In the genomic region with DNA sequence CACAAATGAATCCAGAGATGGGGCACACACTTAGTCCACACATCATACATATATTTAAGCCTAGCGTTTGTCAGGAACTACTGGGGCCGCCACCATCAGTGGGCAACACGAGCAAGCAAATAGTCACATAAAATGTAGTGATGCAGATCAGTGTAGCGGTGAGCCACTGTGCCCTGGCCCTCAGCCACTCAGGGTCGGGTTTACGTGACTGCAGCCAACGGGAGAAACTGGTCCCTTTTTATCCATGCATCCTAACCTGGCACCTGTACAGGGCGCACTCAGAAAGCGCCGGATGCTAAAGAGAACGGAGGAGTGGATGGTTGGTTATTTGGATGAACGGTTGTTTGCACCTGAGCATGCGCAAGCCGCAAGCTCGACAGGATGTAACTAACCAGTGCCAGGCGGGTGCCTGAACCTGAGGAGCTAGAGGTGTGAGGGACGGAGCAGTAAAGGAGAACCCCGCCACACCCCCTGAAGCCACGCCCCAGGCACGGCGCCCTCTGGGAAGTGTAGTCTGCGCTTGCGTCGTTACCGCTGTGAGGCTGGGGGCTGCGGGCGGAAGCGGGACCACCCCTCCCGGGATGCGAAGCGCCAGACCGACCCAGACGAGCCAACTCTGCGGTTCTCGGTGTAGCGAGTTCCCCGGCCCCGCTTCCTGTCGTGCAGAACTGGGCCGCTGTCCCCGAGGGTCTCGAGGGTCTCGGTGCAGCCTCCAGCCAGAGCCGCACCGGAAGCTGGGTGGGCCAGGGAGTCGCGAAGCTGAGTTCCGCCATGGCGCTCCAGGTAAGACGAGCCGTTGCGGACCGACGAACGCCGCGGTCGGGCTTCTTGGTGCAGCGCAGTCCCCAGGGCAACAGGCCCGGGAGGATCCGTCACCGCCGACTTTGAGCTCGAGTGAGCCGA, we compare ENCODE assay signal across 8 mouse cellular contexts. TPM values are rescaled to one million over a fixed set of nuclear protein-coding genes. Genes with fewer than 3 reads are reported as not detected.
DNase-seq lines count a peak whose midpoint lies in the region; ATAC-seq and TF ChIP-seq lines count a peak whose summit lies in the region.

A gene (plus strand): TSS at position 482 of the 903 bp plus-strand sequence.

- H3K4me2 ChIP-seq in embryonic facial prominence, embryonic 12.5 days (replicated peaks): peak within 1 kb of the TSS; percentile 68
- peak within 1 kb of the TSS; percentile 76 for H3K4me2 ChIP-seq in midbrain, embryonic 11.5 days

- peak; percentile 93 for ATAC-seq in embryonic facial prominence, embryonic 12.5 days (ENCODE audit: insufficient number of reproducible peaks, insufficient read depth, low FRiP score, low TSS enrichment)
- ATAC-seq in midbrain, embryonic 11.5 days (ENCODE audit: low FRiP score): peak; percentile 96

- H3K4me3 ChIP-seq in embryonic facial prominence, embryonic 12.5 days: peak within 1 kb of the TSS; percentile 81
- H3K4me3 ChIP-seq in midbrain, embryonic 11.5 days (ENCODE audit: low read depth, low read length): peak within 1 kb of the TSS; percentile 48
- H3K4me3 ChIP-seq in small intestine, adult 2 months (ENCODE audit: low read depth, low read length): peak within 1 kb of the TSS; percentile 81

- 2% methylated on average over 65 of the region's 65 CpGs for WGBS in embryonic facial prominence, embryonic 12.5 days
- 2% methylated on average over 62 of the region's 65 CpGs for WGBS in midbrain, embryonic 11.5 days
- WGBS in small intestine, adult 2 months: 2% methylated on average over 65 of the region's 65 CpGs

- H3K27me3 ChIP-seq in embryonic facial prominence, embryonic 12.5 days: no peaks in the 10 kb centered on the region
- no peaks in the 10 kb centered on the region for H3K27me3 ChIP-seq in midbrain, embryonic 11.5 days (ENCODE audit: control insufficient read depth, insufficient read depth, low read length)
- H3K27me3 ChIP-seq in small intestine, adult 2 months (ENCODE audit: control insufficient read depth, insufficient read depth, low read length): no peaks in the 10 kb centered on the region

- H3K9me3 ChIP-seq in embryonic facial prominence, embryonic 12.5 days: no peaks in the 10 kb centered on the region
- no peaks in the 10 kb centered on the region for H3K9me3 ChIP-seq in midbrain, embryonic 11.5 days (ENCODE audit: control insufficient read depth, low read length)

- peak; percentile 55 for DNase-seq in 3134 (ENCODE audit: extremely low read depth, insufficient read length, low spot score)
- DNase-seq in adrenal gland, postnatal 36 days: peak; percentile 89 to 93
- peak; percentile 98 for DNase-seq in heart, adult 11 months
- DNase-seq in kidney, adult 11 months: peak; percentile 89
- DNase-seq in left cerebral cortex, postnatal 4 days: peak; percentile 93
- peak; percentile 98 for DNase-seq in midbrain, embryonic 11.5 days (ENCODE audit: low spot score, missing footprints)

- TF ChIP-seq CTCF in small intestine, adult 2 months (IDR thresholded peaks at IDR 0.05; ENCODE audit: extremely low read depth, insufficient read length, insufficient replicate concordance, low read depth, low read length): no peak

- no peaks in the 10 kb centered on the region for H3K36me3 ChIP-seq in embryonic facial prominence, embryonic 12.5 days
- no peaks in the 10 kb centered on the region for H3K36me3 ChIP-seq in midbrain, embryonic 11.5 days (ENCODE audit: control insufficient read depth, insufficient read depth, low read length)
- no peaks in the 10 kb centered on the region for H3K36me3 ChIP-seq in small intestine, adult 2 months (ENCODE audit: control insufficient read depth, insufficient read depth, low read length)

- peak within 1 kb of the TSS; percentile 79 for H3K27ac ChIP-seq in embryonic facial prominence, embryonic 12.5 days
- H3K27ac ChIP-seq in midbrain, embryonic 11.5 days (ENCODE audit: low read depth, low read length): no peak within 1 kb of the TSS
- H3K27ac ChIP-seq in small intestine, adult 2 months (ENCODE audit: insufficient read depth, low read depth, low read length): peak within 1 kb of the TSS; percentile 15; the same call in 1 of the 2 replicates

- intact Hi-C loops in left cerebral cortex, postnatal 4 days (cut with DNase I): loop anchor here (5.0 kb wide), 1 partner anchor 218 kb away; no protein-coding TSS in a partner anchor

- H3K4me1 ChIP-seq in embryonic facial prominence, embryonic 12.5 days: peaks cover 16% of the 10 kb centered on the region
- peaks cover 10% of the 10 kb centered on the region for H3K4me1 ChIP-seq in midbrain, embryonic 11.5 days (ENCODE audit: control insufficient read depth, insufficient read depth, low read length)
- peaks cover 14% of the 10 kb centered on the region; the same call in 1 of the 2 replicates for H3K4me1 ChIP-seq in small intestine, adult 2 months (ENCODE audit: control insufficient read depth, insufficient read depth, insufficient read length, low read length)

- H3K9ac ChIP-seq in embryonic facial prominence, embryonic 12.5 days: peak within 1 kb of the TSS; percentile 80
- H3K9ac ChIP-seq in midbrain, embryonic 11.5 days (ENCODE audit: low read length): peak within 1 kb of the TSS; percentile 61

- TF ChIP-seq POLR2A in small intestine, adult 2 months (IDR thresholded peaks at IDR 0.05; ENCODE audit: low read depth, low read length): 0 out of 2 replicates have a peak, but pooled peaks have one; percentile 9

RNA-seq across cellular contexts. Expression of the gene that starts here (rescaled TPM):
- total RNA-seq in adrenal gland, postnatal 36 days (2021): 10 to 100 TPM; 19.2 to 37.3 TPM
- 30.2 and 31.3 TPM in 2 replicates for polyA plus RNA-seq in embryonic facial prominence, embryonic 12.5 days (2016; fragmentation: Nextera tagmentation; extraction: Ambion mirVana)
- total RNA-seq in left cerebral cortex, postnatal 4 days (2021): 10 to 100 TPM; 53.5 to 62.2 TPM
- 15.2 and 16.6 TPM in 2 replicates for polyA plus RNA-seq in midbrain, embryonic 11.5 days (2014; fragmentation: Nextera tagmentation; extraction: Ambion mirVana)
- 4.4 and 13.5 TPM in 2 replicates for polyA plus RNA-seq in small intestine, adult 2 months (2012; rRNA removed)
